Mouse (Mus musculus) Patski (cell line): ENCODE data around the gene Cpvl. TPM values are rescaled to one million over a fixed set of nuclear protein-coding genes. Genes with fewer than 3 reads are reported as not detected.

Experiments used
- ATAC-seq: fragments of 100-300 bp; one replicate; pipeline ENCODE4 v1.8.0; 2021
- CTCF ChIA-PET: fragments of 350-600 bp; sonication (Branson Sonifier 250); formaldehyde crosslinking; loops from one replicate; lab custom pipeline; 2022; ENCODE audit warnings: inconsistent platforms; lab: Charles Lee
- POLR2A ChIA-PET: fragments of 350-600 bp; sonication (Branson Sonifier 250); formaldehyde crosslinking; loops from one replicate; lab custom pipeline; 2022; ENCODE audit warnings: antibody characterized with exemption, inconsistent platforms; lab: Charles Lee
- DNase-seq: peaks from one replicate; pipeline ENCODE4 v3.0.0-alpha.2; 2011; ENCODE audit warnings: low read depth, low spot score
- H3K27me3 ChIP-seq: fragments of 371-371 bp; one replicate; pipeline ENCODE4 v1.5.1; 2021
- CTCF ChIP-seq: fragments of 100-300 bp; IDR thresholded peaks from one replicate; pipeline ENCODE4 v1.5.1; 2021
- in situ Hi-C: fragments of 300-500 bp; cut with MboI; formaldehyde crosslinking; loops from 3 replicates; pipeline ENCODE4 v1.11.1; 2018; ENCODE audit warnings: low pct_unique_long_range_greater_than_20kb, mixed read lengths
- polyA plus RNA-seq: library from polyadenylated mRNA; unstranded; gene quantifications from one replicate; pipeline ENCODE4 v1.2.3, GENCODE M21; 2021

The Cpvl gene
- polyA plus RNA-seq, 1 experiment from 2014 or later = 0.06 TPM

GRCm38 (mm10) chr6:53904186-53904585 lies 74.3 kb downstream of the Cpvl start:
- ChIA-PET CTCF (no interaction called here), POLR2A (no interaction called here)
- ATAC-seq = no peak
- in situ Hi-C loops = no loop called here
- DNase-seq = no peak
- no peaks in the 10 kb centered on the region for H3K27me3 ChIP-seq
- TF ChIP-seq CTCF = no peak

GRCm38 (mm10) chr6:53901741-53902140 lies 76.7 kb downstream of the Cpvl start:
- in situ Hi-C loops = no loop called here
- DNase-seq = no peak

GRCm38 (mm10) chr6:53897872-53898464 lies 80.5 kb downstream of the Cpvl start:
- ChIA-PET POLR2A (no interaction called here), CTCF (interaction anchor here (1.3 kb wide), 1 partner anchor 8 kb away, joined by 3 read pairs; no protein-coding TSS in a partner anchor)
- in situ Hi-C loops = no loop called here
- no peaks in the 10 kb centered on the region for H3K27me3 ChIP-seq
- DNase-seq (no peak), ATAC-seq (no peak)
- TF ChIP-seq CTCF = no peak

More at GRCm38 (mm10) chr6:53901741-53902140, 76.7 kb downstream of the Cpvl start:
- no peaks in the 10 kb centered on the region for H3K27me3 ChIP-seq
- no peak for TF ChIP-seq CTCF
- CTCF ChIA-PET = no interaction called here
- ATAC-seq = no peak
- POLR2A ChIA-PET = no interaction called here

- TF ChIP-seq CTCF = no peak
- in situ Hi-C loops = no loop called here
- ATAC-seq (no peak), DNase-seq (no peak)
- ChIA-PET CTCF (interaction anchor here (0.9 kb wide), 1 partner anchor 8 kb away, joined by 3 read pairs; no protein-coding TSS in a partner anchor), POLR2A (no interaction called here)
- no peaks in the 10 kb centered on the region for H3K27me3 ChIP-seq
Measured at GRCm38 (mm10) chr6:53897126-53897525, 81.3 kb downstream of the Cpvl start.

GRCm38 (mm10) chr6:53893731-53894130 lies 84.7 kb downstream of the Cpvl start:
- CTCF ChIA-PET = no interaction called here
- POLR2A ChIA-PET = no interaction called here
- TF ChIP-seq CTCF = no peak
- H3K27me3 ChIP-seq = no peaks in the 10 kb centered on the region
- no peak for DNase-seq
- in situ Hi-C loops = no loop called here
- no peak for ATAC-seq

GRCm38 (mm10) chr6:53891109-53891508 lies 87.4 kb downstream of the Cpvl start:
- H3K27me3 ChIP-seq = no peaks in the 10 kb centered on the region
- ChIA-PET CTCF (no interaction called here), POLR2A (no interaction called here)
- DNase-seq (no peak), ATAC-seq (no peak)
- in situ Hi-C loops = no loop called here
- no peak for TF ChIP-seq CTCF

GRCm38 (mm10) chr6:53884931-53885330 lies 93.5 kb downstream of the Cpvl start:
- ChIA-PET POLR2A (no interaction called here), CTCF (interaction anchor here (1.4 kb wide), 1 partner anchor 11 kb away, joined by 4 read pairs; no protein-coding TSS in a partner anchor)
- no peaks in the 10 kb centered on the region for H3K27me3 ChIP-seq
- ATAC-seq (no peak), DNase-seq (no peak)
- TF ChIP-seq CTCF = no peak
- in situ Hi-C loops = no loop called here

- no peak for TF ChIP-seq CTCF
- ATAC-seq (no peak), DNase-seq (no peak)
- in situ Hi-C loops = no loop called here
- H3K27me3 ChIP-seq = no peaks in the 10 kb centered on the region
- CTCF ChIA-PET = interaction anchor here (1.4 kb wide), 1 partner anchor 11 kb away, joined by 4 read pairs; no protein-coding TSS in a partner anchor
- POLR2A ChIA-PET = no interaction called here
Measured at GRCm38 (mm10) chr6:53884496-53884895, 94.0 kb downstream of the Cpvl start.

GRCm38 (mm10) chr6:53883405-53883804 lies 95.1 kb downstream of the Cpvl start:
- in situ Hi-C loops = no loop called here
- DNase-seq = no peak
- H3K27me3 ChIP-seq = no peaks in the 10 kb centered on the region
- ChIA-PET CTCF (no interaction called here), POLR2A (interaction anchor here (0.9 kb wide), 1 partner anchor 9 kb away, joined by 3 read pairs; no protein-coding TSS in a partner anchor)
- no peak for ATAC-seq
- TF ChIP-seq CTCF = no peak

GRCm38 (mm10) chr6:53881623-53882022 lies 96.8 kb downstream of the Cpvl start:
- H3K27me3 ChIP-seq = no peaks in the 10 kb centered on the region

GRCm38 (mm10) chr6:53881235-53881606 lies 97.2 kb downstream of the Cpvl start:
- H3K27me3 ChIP-seq = no peaks in the 10 kb centered on the region
- CTCF ChIA-PET = no interaction called here
- no peak for DNase-seq
- no peak for TF ChIP-seq CTCF
- ATAC-seq = no peak
- POLR2A ChIA-PET = no interaction called here
- in situ Hi-C loops = no loop called here

More at GRCm38 (mm10) chr6:53881623-53882022, 96.8 kb downstream of the Cpvl start:
- ChIA-PET POLR2A (no interaction called here), CTCF (no interaction called here)
- no peak for TF ChIP-seq CTCF
- in situ Hi-C loops = no loop called here
- DNase-seq (no peak), ATAC-seq (no peak)
